In the genomic region with DNA sequence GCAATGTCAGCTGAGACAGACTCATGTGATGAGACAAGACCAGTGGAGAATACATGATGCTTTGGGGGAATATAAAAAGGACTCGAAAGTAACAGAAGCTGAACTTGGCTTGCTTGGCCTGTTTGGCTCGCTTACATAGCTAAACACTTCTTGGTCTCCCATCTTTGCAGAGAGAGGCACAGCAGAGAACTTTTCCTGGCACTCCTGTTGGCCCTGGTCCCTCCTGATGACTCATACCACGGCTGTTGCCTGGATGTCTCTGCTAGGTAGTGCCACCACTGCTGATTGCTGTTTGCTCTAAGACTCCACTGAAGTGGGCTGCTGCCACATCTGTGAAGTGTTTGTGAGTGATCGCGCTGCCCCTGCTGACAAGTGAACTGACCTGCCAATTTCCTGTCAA, we compare ENCODE assay signal across 8 mouse cellular contexts. TPM values are rescaled to one million over a fixed set of nuclear protein-coding genes. Genes with fewer than 3 reads are reported as not detected.
DNase-seq lines count a peak whose midpoint lies in the region; ATAC-seq lines count a peak whose summit lies in the region.

No protein-coding gene starts in this region.

- WGBS in embryonic facial prominence, embryonic 10.5 days, result 71% methylated on average over 5 of the region's 5 CpGs

- DNase-seq in layer of hippocampus, adult 11-12 months (ENCODE audit: low spot score), result peak; percentile 21
- DNase-seq in layer of hippocampus, adult 9-10 months (ENCODE audit: low spot score), result no peak
- DNase-seq in embryonic facial prominence, embryonic 10.5 days (ENCODE audit: low spot score), result peak; percentile 31
- DNase-seq in left cerebral cortex, adult 18-20 months (ENCODE audit: low spot score in 2 of 2), result peak; percentile 50 to 53
- DNase-seq in right cerebral cortex, postnatal 14 days, result peak; percentile 18
- no peak for DNase-seq in natural killer cell, adult 2 months (ENCODE audit: low spot score in 2 of 2)
- DNase-seq in kidney, adult 8-10 months, result no peak

- no peak overlapping the region for H3K4me3 ChIP-seq in embryonic facial prominence, embryonic 10.5 days

- H3K27me3 ChIP-seq in embryonic facial prominence, embryonic 10.5 days (replicated peaks; ENCODE audit: low read depth, poor library complexity, severe bottlenecking), result no peaks in the 10 kb centered on the region

- peaks cover 8% of the 10 kb centered on the region for H3K4me1 ChIP-seq in embryonic facial prominence, embryonic 10.5 days

- H3K9me3 ChIP-seq in embryonic facial prominence, embryonic 10.5 days, result no peaks in the 10 kb centered on the region

- H3K27ac ChIP-seq in embryonic facial prominence, embryonic 10.5 days (replicated peaks), result no peak overlapping the region

- H3K36me3 ChIP-seq in embryonic facial prominence, embryonic 10.5 days (replicated peaks), result no peaks in the 10 kb centered on the region

- no peak for ATAC-seq in monocyte, adult 5-6 weeks (replicated peaks; ENCODE audit: insufficient number of reproducible peaks, low FRiP score, low TSS enrichment, poor library complexity, severe bottlenecking)

RNA-seq across cellular contexts. Expression of gene Dcn, which starts 42.7 kb away (rescaled TPM):
- polyA plus RNA-seq in embryonic facial prominence, embryonic 10.5 days (2016; fragmentation: Nextera tagmentation; extraction: Ambion mirVana), result 2.7 and 4.9 TPM in 2 replicates
- total RNA-seq in left cerebral cortex, adult 18-20 months (2021), result 10 to 100 TPM; 13.0 to 22.0 TPM
- not detected in 3 replicates for total RNA-seq in monocyte, adult 5-6 weeks (2017)

Comparison
In these comparisons a context has a peak if more than half of its experiments do, and no peak if none do; other contexts are left out.
1. DNase-seq: peak in layer of hippocampus, adult 11-12 months (single experiment), embryonic facial prominence, embryonic 10.5 days (single experiment), left cerebral cortex, adult 18-20 months (2 of 2) and right cerebral cortex, postnatal 14 days (single experiment); none in layer of hippocampus, adult 9-10 months (single experiment), natural killer cell, adult 2 months (0 of 2) and kidney, adult 8-10 months (0 of 2).
2. RNA of gene Dcn, which starts 42.7 kb away (total RNA-seq): 13.0 to 22.0 TPM in left cerebral cortex, adult 18-20 months; not detected in monocyte, adult 5-6 weeks; every median in the first group is over 10 times any median in the second.